Mouse (Mus musculus) right cerebral cortex, postnatal 36 days (tissue): ENCODE data around the gene Scfd2.

Experiments used
- DNase-seq, 2 experiments: peaks; one replicate each; pipeline ENCODE4 v3.0.0; 2022; ENCODE audit warnings: low spot score in 2 of 2, mixed read lengths in 1 of 2

Gene Scfd2

GRCm38 (mm10) chr5:74311200-74311825, 220.2 kb downstream of the Scfd2 start:
- DNase-seq = peak in 1 of 2 experiments; percentile 34

GRCm38 (mm10) chr5:74310101-74310500, 221.5 kb downstream of the Scfd2 start:
- DNase-seq = no peak

- DNase-seq = no peak
These were observed 224.3 kb downstream of the Scfd2 start for GRCm38 (mm10) chr5:74307242-74307641.

GRCm38 (mm10) chr5:74305533-74306189, 225.9 kb downstream of the Scfd2 start:
- DNase-seq = no peak

GRCm38 (mm10) chr5:74304767-74305166, 226.8 kb downstream of the Scfd2 start:
- DNase-seq = no peak

- no peak for DNase-seq
These were observed 229.2 kb downstream of the Scfd2 start for GRCm38 (mm10) chr5:74302331-74302730.

- DNase-seq = no peak
These were observed 230.1 kb downstream of the Scfd2 start for GRCm38 (mm10) chr5:74301443-74301842.

- no peak for DNase-seq
These were observed 230.6 kb downstream of the Scfd2 start for GRCm38 (mm10) chr5:74300931-74301330.

GRCm38 (mm10) chr5:74300140-74300539, 231.4 kb downstream of the Scfd2 start:
- DNase-seq = no peak

- no peak for DNase-seq
These were observed 234.4 kb downstream of the Scfd2 start for GRCm38 (mm10) chr5:74297113-74297512.

GRCm38 (mm10) chr5:74296096-74296495, 235.5 kb downstream of the Scfd2 start:
- DNase-seq = no peak

GRCm38 (mm10) chr5:74293513-74293912, 238.0 kb downstream of the Scfd2 start:
- DNase-seq = no peak

GRCm38 (mm10) chr5:74292050-74292449, 239.5 kb downstream of the Scfd2 start:
- DNase-seq = no peak

GRCm38 (mm10) chr5:74291575-74291974, 240.0 kb downstream of the Scfd2 start:
- no peak for DNase-seq

GRCm38 (mm10) chr5:74289957-74290356, 241.6 kb downstream of the Scfd2 start:
- DNase-seq = no peak

- DNase-seq = no peak
These were observed 243.4 kb downstream of the Scfd2 start for GRCm38 (mm10) chr5:74288206-74288605.

GRCm38 (mm10) chr5:74286301-74286700, 245.3 kb downstream of the Scfd2 start:
- DNase-seq = no peak

GRCm38 (mm10) chr5:74285764-74286163, 245.8 kb downstream of the Scfd2 start:
- DNase-seq = no peak

- no peak for DNase-seq
These were observed 246.3 kb downstream of the Scfd2 start for GRCm38 (mm10) chr5:74285289-74285688.

GRCm38 (mm10) chr5:74283545-74283944, 248.0 kb downstream of the Scfd2 start:
- DNase-seq = no peak

- DNase-seq = no peak
These were observed 250.1 kb downstream of the Scfd2 start for GRCm38 (mm10) chr5:74281480-74281879.

- DNase-seq = no peak
These were observed 251.9 kb downstream of the Scfd2 start for GRCm38 (mm10) chr5:74279673-74280072.

GRCm38 (mm10) chr5:74278428-74278827, 253.1 kb downstream of the Scfd2 start:
- DNase-seq = no peak

- peak; percentile 85 to 88 for DNase-seq
These were observed 253.8 kb downstream of the Scfd2 start for GRCm38 (mm10) chr5:74277712-74278111.
